Mouse (Mus musculus) liver, embryonic 14 days (tissue): ENCODE results near the gene Sult2a2. TPM values are rescaled to one million over a fixed set of nuclear protein-coding genes. Genes with fewer than 3 reads are reported as not detected.

Source experiments
- polyA plus RNA-seq: library from polyadenylated mRNA; depleted of rRNA; stranded (reverse); fragments of >200 nt; gene quantifications from 2 replicates; pipeline ENCODE4 v1.2.3, GENCODE M21; 2012; rRNA removed

Gene Sult2a2
- 0.10 TPM in 1 of 2 replicates, not detected in the other for polyA plus RNA-seq

GRCm38 (mm10) chr7:13733205-13733604 is at the start of gene Sult2a2:
Sult2a2 (plus strand) TSS chr7:13733505.

Other genes with a start within 250 kb of the Sult2a2 start
- not detected in 2 replicates for gene Bsph2, start 162.4 kb upstream of the Sult2a2 start, polyA plus RNA-seq
- not detected in 2 replicates for gene Sult2a5, start 109.5 kb upstream of the Sult2a2 start, polyA plus RNA-seq
- gene Sult2a1, start 103.9 kb downstream of the Sult2a2 start, polyA plus RNA-seq, result 0.33 and 0.42 TPM in 2 replicates